Mouse (Mus musculus) forebrain, embryonic 13.5 days (tissue): ENCODE measurements around the gene Vpreb1. TPM values are rescaled to one million over a fixed set of nuclear protein-coding genes. Genes with fewer than 3 reads are reported as not detected.

Experiments
- ATAC-seq: fragments of 200-750 bp; cut with Nextera tagmentation; 2 replicates; pipeline ENCODE4 v1.8.0; 2017
- H3K27ac ChIP-seq: fragments of 300-500 bp; sonication (generic); 2 replicates; pipeline ENCODE4 v1.5.1; 2015; ENCODE audit warnings: inconsistent platforms, mild to moderate bottlenecking, moderate library complexity
- H3K27me3 ChIP-seq: fragments of 300-500 bp; sonication (generic); 2 replicates; pipeline ENCODE4 v1.6.1; 2015; ENCODE audit warnings: mild to moderate bottlenecking, inconsistent platforms
- H3K36me3 ChIP-seq: fragments of 300-500 bp; sonication (generic); 2 replicates; pipeline ENCODE4 v1.6.1; 2015; ENCODE audit warnings: mild to moderate bottlenecking, inconsistent platforms; ENCODE audit not compliant: poor library complexity, severe bottlenecking
- H3K4me1 ChIP-seq: fragments of 300-500 bp; sonication (generic); 2 replicates; pipeline ENCODE4 v1.6.1; 2015; ENCODE audit warnings: inconsistent platforms
- H3K4me2 ChIP-seq: fragments of 300-500 bp; sonication (generic); 2 replicates; pipeline ENCODE4 v1.6.1; 2015; ENCODE audit warnings: inconsistent platforms, mild to moderate bottlenecking, moderate library complexity
- H3K4me3 ChIP-seq: fragments of 300-500 bp; sonication (generic); 2 replicates; pipeline ENCODE4 v1.5.1; 2015; ENCODE audit warnings: mild to moderate bottlenecking, inconsistent platforms
- H3K9ac ChIP-seq: fragments of 300-500 bp; sonication (generic); 2 replicates; pipeline ENCODE4 v1.6.1; 2015; ENCODE audit warnings: mild to moderate bottlenecking, inconsistent platforms
- H3K9me3 ChIP-seq: fragments of 300-500 bp; sonication (generic); replicated peaks from 2 replicates; pipeline ENCODE4 v1.6.1; 2016; ENCODE audit warnings: inconsistent platforms
- WGBS: fragments of 180-500 bp; shearing (Covaris S2); methylation state at CpG from one replicate; pipeline ENCODE4 v1.1.7; 2015; 5-methylcytosine and 5-hydroxymethylcytosine counted together
- polyA plus RNA-seq: library from polyadenylated mRNA; unstranded; fragments of >200 nt; fragmentation: Nextera tagmentation; extraction: Ambion mirVana; gene quantifications from 2 replicates; pipeline ENCODE4 v1.2.1, GENCODE M21; 2015

The Vpreb1 gene
- polyA plus RNA-seq, 1 experiment from 2014 or later: 3.5 TPM

DNA sequence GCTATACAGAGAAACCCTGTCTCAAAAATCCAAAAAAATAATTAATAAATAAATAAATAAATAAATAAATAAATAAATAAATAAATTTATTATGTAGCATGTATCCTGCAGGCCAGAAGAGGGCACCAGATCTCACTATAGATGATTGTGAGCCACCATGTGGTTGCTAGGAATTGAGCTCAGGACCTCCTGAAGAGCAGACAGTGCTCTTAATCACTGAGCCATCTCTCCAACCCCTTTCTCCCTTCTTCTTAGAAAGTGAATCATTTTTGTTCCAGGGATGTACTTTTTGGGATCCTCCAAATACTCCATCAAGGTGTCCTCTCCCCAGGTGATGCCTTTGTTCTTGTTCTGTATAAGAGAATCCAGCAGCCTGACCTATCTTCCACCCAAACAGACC, 21.4 kb downstream of the Vpreb1 start:
- Histone ChIP-seq H3K36me3 (no peaks in the 10 kb centered on the region), H3K4me1 (no peaks in the 10 kb centered on the region)
- ATAC-seq: no peak

DNA sequence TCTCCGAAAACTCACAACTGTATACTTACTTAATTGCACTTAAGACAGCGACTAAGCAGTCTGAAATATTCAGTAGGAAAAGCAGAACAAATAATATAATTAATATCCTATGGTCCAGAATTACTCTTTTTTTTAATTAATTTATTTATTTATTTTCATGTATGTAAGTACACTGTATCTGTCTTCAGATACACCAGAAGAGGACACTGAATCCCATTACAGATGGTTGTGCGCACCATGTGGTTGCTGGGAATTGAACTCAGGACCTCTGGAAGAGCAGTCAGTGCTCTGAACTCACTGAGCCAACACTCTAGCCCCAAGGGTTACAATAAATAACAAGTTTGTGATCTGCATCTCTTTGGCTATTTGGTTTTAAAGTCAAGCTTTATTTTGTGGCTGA, 41.0 kb downstream of the Vpreb1 start:
- ATAC-seq: no peak
- no peaks in the 10 kb centered on the region for H3K36me3 ChIP-seq
- no peaks in the 10 kb centered on the region for H3K9me3 ChIP-seq
- peak overlapping the region; percentile 79; the same call in 1 of the 2 replicates for H3K4me2 ChIP-seq
- peaks cover 4% of the 10 kb centered on the region; the same call in 1 of the 2 replicates for H3K4me1 ChIP-seq
- 0 out of 2 replicates have a peak overlapping the region, but pooled peaks have one; percentile 52 for H3K4me3 ChIP-seq
- no peaks in the 10 kb centered on the region for H3K27me3 ChIP-seq
- H3K9ac ChIP-seq: no peak overlapping the region
- H3K27ac ChIP-seq: no peak overlapping the region
- WGBS: 88% methylated on average over 3 of the region's 3 CpGs

More for the DNA sequence above, 21.4 kb downstream of the Vpreb1 start:
- H3K9me3 ChIP-seq: no peaks in the 10 kb centered on the region
- no peak overlapping the region for H3K4me3 ChIP-seq
- no peak overlapping the region for H3K27ac ChIP-seq
- no peak overlapping the region for H3K4me2 ChIP-seq
- H3K27me3 ChIP-seq: no peaks in the 10 kb centered on the region
- no peak overlapping the region for H3K9ac ChIP-seq

DNA sequence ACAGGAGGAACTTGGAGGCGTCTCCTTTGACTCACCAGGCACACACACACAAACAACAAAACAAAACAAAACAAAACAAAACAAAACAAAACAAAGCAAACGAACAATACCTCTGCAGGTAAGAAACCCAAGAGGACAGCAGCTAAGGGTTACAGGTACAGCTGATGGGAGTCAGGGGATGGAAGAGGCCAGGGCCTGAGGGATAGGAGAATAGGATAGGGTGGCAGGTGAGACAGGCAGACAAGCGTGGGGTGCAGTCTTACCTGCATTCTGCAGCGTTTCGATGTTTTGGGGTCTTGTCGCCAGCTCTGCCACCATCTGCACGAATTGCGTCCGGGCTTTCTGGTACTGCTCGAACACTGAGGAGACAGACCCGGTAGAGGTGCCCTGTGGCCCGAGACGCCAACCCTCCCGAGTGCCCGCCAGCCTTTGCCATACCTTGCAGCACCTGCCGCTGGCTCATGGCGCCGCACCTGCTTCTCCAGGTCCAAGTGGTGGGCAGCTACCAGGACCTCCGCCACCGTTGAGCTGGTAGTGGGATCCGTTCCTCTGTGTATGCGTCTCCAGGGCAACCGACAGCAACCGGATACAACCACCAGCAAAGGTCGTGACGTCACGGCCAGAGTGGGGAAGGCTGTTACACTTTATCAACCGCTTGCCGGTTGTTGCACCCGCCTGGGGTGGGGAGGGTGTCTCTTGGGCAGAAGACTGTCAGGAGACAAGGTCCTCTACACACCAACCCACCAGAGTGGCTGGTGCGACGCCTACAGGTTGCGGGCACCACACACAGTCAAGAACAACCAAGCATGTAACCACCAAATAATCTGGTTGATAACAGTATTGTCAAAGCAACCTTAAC, 41.7 kb downstream of the Vpreb1 start, which contains the start of gene Spag6l:
TSS of gene Spag6l (minus strand) at position 700 of the 859 bp plus-strand sequence.
- ATAC-seq: peak; percentile 98
- Histone ChIP-seq H3K4me3 (peak within 1 kb of the TSS; percentile 52), H3K27me3 (no peaks in the 10 kb centered on the region), H3K36me3 (no peaks in the 10 kb centered on the region), H3K9ac (peak within 1 kb of the TSS; percentile 65), H3K4me1 (peaks cover 4% of the 10 kb centered on the region; the same call in 1 of the 2 replicates), H3K27ac (no peak within 1 kb of the TSS), H3K9me3 (no peaks in the 10 kb centered on the region), H3K4me2 (peak within 1 kb of the TSS; percentile 79)
- 4% methylated on average over 33 of the region's 33 CpGs for WGBS

DNA sequence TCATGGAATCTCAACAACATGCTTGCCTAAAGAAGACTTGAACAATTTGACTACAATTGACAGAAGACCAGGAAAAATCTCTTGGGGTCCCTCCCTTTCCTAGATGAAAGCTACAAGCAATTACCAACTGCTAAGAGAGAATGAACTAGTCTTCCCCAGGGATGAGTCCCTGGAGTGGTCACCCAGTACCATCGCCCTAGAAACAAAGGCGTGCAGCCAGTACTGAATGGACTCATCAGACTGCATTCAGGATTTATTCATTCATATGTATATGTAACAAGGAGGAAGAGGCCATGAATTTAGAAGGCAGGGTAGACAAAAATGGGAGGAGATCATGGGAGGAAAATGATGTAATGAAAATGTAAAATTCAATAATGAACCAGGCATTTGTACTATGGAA, 44.4 kb downstream of the Vpreb1 start:
- Histone ChIP-seq H3K27me3 (no peaks in the 10 kb centered on the region), H3K27ac (no peak overlapping the region), H3K9me3 (no peaks in the 10 kb centered on the region), H3K4me3 (no peak overlapping the region), H3K4me2 (no peak overlapping the region), H3K9ac (no peak overlapping the region), H3K36me3 (no peaks in the 10 kb centered on the region), H3K4me1 (peaks cover 4% of the 10 kb centered on the region; the same call in 1 of the 2 replicates)
- ATAC-seq: no peak
- 83% methylated on average over 2 of the region's 2 CpGs for WGBS

GRCm38 (mm10) chr16:16825476-16825875, 45.2 kb downstream of the Vpreb1 start:
- ATAC-seq: no peak
- 34% methylated on average over 5 of the region's 5 CpGs for WGBS

More at GRCm38 (mm10) chr16:16825476-16825875, 45.2 kb downstream of the Vpreb1 start:
- no peaks in the 10 kb centered on the region for H3K9me3 ChIP-seq
- H3K36me3 ChIP-seq: no peaks in the 10 kb centered on the region
- no peak overlapping the region for H3K27ac ChIP-seq
- no peak overlapping the region for H3K4me3 ChIP-seq
- no peak overlapping the region for H3K9ac ChIP-seq
- peaks cover 4% of the 10 kb centered on the region; the same call in 1 of the 2 replicates for H3K4me1 ChIP-seq
- H3K27me3 ChIP-seq: no peaks in the 10 kb centered on the region
- H3K4me2 ChIP-seq: no peak overlapping the region

Other genes with a start within 250 kb of the Vpreb1 start
- not detected in 2 replicates for gene Olfr19, start 194.4 kb downstream of the Vpreb1 start, polyA plus RNA-seq
- 5.6 and 9.8 TPM in 2 replicates for gene Spag6l, start 41.4 kb downstream of the Vpreb1 start, polyA plus RNA-seq
- 0.19 TPM in 1 of 2 replicates, not detected in the other for gene Igll1, start 6.9 kb downstream of the Vpreb1 start, polyA plus RNA-seq
- gene Top3b, start 107 bp downstream of the Vpreb1 start, polyA plus RNA-seq: 62.7 and 65.2 TPM in 2 replicates
- gene Ppm1f, start 25.6 kb upstream of the Vpreb1 start, polyA plus RNA-seq: 22.8 and 26.8 TPM in 2 replicates
- gene Mapk1, start 112.5 kb upstream of the Vpreb1 start, polyA plus RNA-seq: 172 and 177 TPM in 2 replicates
- 145 and 151 TPM in 2 replicates for gene Ypel1, start 198.9 kb upstream of the Vpreb1 start, polyA plus RNA-seq
- 153 and 165 TPM in 2 replicates for gene Ppil2, start 240.4 kb upstream of the Vpreb1 start, polyA plus RNA-seq